Mouse (Mus musculus): Measurements from ENCODE around the gene Idh2. TPM values are rescaled to one million over a fixed set of nuclear protein-coding genes. Genes with fewer than 3 reads are reported as not detected.

The Idh2 gene
- total RNA-seq, 2 experiments from 2014 or later = 66.4 to 74.7 TPM

Other genes with a start within 250 kb of the Idh2 start
- 10 to 100 TPM; 50.8 to 51.6 TPM for gene Ap3s2, start 194.7 kb downstream of the Idh2 start, total RNA-seq (2021)
- 1 to 10 TPM; 8.3 to 9.4 TPM for gene Arpin, start 180.0 kb downstream of the Idh2 start, total RNA-seq (2021)
- 10 to 100 TPM; 19.3 to 23.7 TPM for gene Zfp710, start 90.6 kb downstream of the Idh2 start, total RNA-seq (2021)
- gene Sema4b, start 71.4 kb upstream of the Idh2 start, total RNA-seq (2021) = 10 to 100 TPM; 31.4 to 33.9 TPM
- 10 to 100 TPM; 14.2 to 16.4 TPM for gene Cib1, start 117.4 kb upstream of the Idh2 start, total RNA-seq (2021)
- 1 to 10 TPM; 4.6 to 5.1 TPM for gene Gdpgp1, start 117.5 kb upstream of the Idh2 start, total RNA-seq (2021)
- gene Ttll13, start 131.0 kb upstream of the Idh2 start, total RNA-seq (2021) = 1 to 10 TPM; 1.1 to 2.2 TPM
- gene Ngrn, start 145.8 kb upstream of the Idh2 start, total RNA-seq (2021) = 10 to 100 TPM; 41.6 to 42.7 TPM
- gene Vps33b, start 154.3 kb upstream of the Idh2 start, total RNA-seq (2021) = 10 to 100 TPM; 34.1 to 36.0 TPM
- 10 to 100 TPM; 16.5 to 18.0 TPM for gene Prc1, start 179.1 kb upstream of the Idh2 start, total RNA-seq (2021)
- gene Rccd1, start 209.1 kb upstream of the Idh2 start, total RNA-seq (2021) = 10 to 100 TPM; 16.9 to 22.8 TPM
- 10 to 100 TPM; 63.0 to 63.3 TPM for gene Unc45a, start 225.6 kb upstream of the Idh2 start, total RNA-seq (2021)
- 10 to 100 TPM; 49.2 to 50.8 TPM for gene Hddc3, start 227.7 kb upstream of the Idh2 start, total RNA-seq (2021)

All from left cerebral cortex, postnatal 4 days (tissue).